Mouse (Mus musculus) heart, adult 9 months (tissue): ENCODE data around the gene Kcnn3.

Source experiments
- DNase-seq, 2 experiments: peaks; one replicate each; pipeline ENCODE4 v3.0.0; 2022; ENCODE audit warnings: low spot score in 2 of 2

The Kcnn3 gene

DNA sequence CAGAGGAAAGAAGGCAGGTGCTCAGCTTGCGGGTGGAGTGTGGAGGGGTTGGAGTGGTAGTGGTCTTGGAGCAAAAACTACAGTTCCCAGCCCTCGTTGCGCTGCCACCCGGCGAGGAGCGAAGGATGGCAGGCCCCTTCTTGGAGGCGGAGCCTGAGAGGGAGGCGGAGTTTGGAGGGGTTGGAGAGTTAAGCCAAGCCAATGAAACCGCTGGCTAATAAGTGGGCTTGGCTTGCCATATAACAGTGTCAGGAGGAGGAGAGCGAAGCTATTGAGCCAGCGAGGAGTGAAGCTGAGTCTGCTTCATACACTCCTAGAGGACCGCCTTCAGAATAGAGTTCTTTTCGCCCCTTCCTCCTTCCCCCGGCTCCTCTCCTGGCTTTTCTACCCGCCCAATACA, at the start of gene Kcnn3:
Gene Kcnn3, plus strand, starts transcription at position 271 of the 400 bp plus-strand sequence.
- peak; percentile 84 to 87 for DNase-seq

DNA sequence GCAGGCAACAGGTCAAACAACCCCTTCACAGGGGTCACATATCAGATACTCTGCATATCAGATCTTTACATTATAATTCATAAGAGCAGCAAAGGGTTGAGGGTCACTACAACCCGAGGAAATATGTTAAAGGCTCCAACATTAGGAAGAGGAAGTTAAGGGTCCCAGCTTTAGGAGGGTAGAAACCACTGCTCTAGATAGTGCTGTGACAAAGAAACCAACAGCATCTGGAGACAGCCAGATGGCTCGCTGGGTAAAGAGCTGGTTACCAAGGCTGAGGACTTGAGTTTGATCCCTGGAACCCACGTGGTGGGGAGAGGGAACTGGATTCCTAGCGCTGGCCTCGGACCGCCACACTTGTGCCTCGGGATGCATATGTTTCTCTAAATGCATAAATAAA, 47.7 kb upstream of the Kcnn3 start:
- no peak for DNase-seq

DNA sequence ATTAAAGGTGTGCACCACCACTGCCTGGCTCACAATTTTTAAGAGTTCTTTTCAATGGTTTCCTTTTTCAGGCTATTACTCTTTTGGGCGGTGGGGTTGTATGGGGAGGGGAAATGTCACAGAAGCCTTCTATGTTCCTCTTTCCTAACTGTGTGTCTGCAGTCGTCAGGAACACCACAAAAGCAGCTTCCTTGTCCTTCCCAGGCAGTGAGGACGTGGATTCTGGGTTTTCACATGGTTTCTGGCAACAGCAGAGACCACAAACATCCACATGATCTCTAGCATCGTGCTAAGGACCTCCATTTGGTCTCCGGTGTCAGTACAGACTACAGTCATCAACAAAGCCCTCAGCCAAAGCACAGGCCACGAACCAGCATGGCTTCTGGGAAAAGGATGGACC, 46.1 kb upstream of the Kcnn3 start:
- DNase-seq: no peak

DNA sequence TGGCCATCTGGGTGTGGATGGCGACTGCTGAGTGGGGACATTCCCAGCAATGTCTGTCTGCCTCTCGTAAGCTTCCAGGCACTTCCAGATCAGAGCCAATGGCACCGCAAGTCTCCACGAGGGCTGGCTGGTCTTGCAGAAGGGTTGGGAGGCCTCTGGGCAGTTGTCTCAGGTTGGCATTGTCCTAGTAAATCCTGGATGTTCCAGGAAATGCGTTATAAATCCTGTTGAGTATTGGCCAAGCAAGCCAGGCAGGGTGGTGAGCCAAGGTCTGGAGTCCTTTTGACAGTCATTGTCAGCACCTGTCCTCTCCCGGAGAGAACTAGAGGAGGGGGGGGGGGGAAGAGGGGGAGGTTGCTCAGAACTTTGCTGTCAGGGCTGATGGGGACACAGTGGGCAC, 40.9 kb upstream of the Kcnn3 start:
- DNase-seq: no peak

DNA sequence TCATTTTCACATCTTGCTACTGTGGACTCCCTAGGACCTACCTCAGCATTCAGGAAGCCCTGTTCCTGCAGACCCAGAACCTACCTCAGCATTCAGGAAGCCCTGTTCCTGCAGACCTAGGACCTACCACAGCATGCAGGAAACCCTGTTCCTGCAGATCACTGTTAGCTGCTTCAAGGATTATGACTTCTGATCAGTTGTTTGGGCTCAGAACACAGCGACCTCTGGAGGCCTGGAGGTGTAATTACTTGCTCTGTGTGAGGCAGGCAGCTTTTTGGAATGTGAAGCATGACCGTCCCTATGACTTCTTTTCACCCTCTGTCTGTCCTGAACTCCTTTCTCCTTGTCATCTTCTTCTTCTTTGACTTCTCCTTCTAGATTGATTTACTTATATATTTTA, 38.5 kb upstream of the Kcnn3 start:
- no peak for DNase-seq

DNA sequence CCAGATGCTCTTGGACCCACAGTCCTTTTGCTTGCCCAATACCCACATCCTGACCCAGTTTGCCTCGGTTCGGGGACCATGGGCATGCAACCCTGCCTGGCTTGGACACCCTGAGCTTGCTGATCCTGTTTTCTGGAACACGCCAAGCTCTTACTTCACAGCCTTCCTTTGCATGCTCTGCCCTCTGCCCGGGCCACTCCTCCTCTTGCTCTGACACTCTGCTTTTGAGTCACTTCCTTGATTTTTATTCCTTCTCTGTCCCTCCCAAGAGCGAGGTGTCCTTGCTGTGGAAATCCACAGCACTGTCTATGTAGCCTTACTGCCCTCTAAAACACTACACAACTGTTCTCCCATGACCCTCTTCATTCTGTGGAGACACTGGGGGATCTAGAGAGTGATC, 37.7 kb upstream of the Kcnn3 start:
- no peak for DNase-seq

DNA sequence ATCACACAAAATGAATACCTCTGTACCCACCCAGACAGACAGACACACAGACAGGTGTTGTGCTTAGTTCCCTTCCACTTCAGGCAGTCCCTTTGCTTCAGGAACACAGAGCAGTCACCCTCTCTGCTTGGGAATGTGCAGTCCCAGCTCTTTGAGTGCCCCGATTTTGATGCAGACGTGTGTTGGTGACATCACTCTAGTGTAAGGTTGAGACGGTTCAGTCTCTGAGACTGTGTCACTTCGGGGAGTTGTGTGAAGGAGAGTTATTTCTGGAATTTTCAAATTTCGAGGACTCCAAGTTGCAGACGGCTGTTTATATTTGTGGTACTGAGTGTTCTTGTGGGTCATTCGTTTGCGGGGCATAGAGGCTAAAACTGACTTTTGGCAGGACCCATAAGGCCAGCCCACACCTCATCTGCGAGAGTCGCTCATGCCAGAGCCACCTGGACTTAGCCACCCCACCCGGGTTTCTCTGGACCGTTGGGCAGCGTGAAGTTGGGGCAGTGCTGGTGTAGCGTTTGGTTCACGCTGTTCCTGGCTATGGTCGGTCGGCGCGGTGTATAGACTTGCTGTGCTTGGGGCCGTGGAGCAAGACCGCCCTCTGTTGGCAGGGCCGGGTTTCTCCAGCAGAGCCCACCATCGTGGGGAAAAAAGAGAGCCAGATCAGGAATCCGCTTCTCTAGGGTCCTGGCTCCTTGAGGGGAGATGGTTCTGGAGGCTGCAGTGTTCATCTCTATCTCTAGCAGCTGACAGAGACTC, 35.0 kb upstream of the Kcnn3 start:
- peak; percentile 45 to 69 for DNase-seq

DNA sequence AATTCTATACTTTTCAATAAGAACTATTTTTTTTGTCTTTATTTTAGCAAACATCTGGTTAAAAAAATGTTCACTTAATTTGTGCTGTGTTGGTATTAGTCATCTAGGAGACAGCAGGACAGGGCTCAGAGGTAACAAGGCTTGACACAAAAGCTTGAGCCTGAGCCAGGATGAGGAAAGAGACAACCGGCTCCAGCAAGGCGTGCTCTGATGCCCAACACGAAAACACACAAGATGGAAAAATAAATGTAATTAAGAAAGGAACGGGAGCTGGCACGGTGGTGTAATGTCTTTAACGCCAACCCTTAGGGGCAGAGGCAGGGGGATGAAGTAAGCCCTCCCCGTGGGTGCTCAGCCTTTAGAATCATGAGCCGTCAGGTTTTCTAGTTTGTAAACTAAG, 33.9 kb upstream of the Kcnn3 start:
- DNase-seq: no peak

DNA sequence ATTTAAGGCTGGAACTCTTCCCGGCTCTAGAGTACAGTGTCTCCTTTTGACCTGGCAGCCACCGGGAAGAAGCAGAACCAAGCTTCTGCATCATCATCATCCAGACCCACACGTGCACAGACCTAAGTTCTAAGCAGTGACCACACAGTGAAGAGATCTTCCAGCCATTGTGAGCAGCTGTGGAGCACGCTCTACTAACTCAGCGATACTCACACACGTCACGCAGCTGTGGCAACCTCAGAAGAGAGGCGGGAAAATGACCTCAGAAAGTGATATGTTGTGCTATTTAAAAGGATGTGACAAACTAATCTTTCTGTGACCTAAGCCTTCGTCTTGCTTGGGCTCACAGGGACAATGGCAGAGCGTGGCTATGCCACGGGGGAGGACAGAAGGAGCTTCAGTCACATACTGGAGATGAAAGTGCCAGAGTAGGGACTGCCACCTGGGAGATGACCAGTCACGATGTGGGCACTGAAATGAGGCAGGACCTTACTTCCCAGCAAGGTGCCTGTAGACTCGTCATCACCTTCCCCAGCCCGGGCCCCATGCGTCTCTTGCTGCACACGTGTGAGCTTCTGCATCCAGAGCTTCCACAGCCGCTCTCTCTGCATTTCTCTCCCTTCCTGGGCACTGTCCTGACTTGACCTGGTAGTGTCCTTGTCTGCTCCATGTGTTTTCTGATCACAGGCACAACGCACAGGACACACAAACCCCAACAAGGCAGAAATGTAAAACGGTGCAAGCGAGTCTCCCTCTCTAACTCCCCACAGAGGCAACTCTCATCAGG, 32.9 kb upstream of the Kcnn3 start:
- DNase-seq: peak; percentile 15 to 21

DNA sequence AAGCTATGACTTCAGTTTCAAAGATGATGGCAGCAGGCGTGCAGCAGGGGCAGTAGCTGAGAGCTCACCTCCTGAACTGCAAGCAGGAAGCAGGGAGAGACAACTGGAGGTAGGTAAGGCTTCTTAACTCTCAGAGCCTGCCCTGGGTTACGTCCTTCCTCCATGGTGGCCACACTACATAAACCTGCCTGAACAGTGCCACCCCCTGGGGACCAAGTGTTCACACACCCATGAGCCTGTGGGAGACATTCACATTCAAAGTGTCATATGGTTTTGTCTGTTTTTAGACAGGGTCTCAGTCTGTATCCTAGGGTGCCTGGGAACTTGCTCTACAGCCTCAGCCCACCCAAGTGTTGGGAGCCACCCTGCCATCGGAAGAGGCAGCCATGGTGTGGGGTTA, 29.2 kb upstream of the Kcnn3 start:
- DNase-seq: no peak

DNA sequence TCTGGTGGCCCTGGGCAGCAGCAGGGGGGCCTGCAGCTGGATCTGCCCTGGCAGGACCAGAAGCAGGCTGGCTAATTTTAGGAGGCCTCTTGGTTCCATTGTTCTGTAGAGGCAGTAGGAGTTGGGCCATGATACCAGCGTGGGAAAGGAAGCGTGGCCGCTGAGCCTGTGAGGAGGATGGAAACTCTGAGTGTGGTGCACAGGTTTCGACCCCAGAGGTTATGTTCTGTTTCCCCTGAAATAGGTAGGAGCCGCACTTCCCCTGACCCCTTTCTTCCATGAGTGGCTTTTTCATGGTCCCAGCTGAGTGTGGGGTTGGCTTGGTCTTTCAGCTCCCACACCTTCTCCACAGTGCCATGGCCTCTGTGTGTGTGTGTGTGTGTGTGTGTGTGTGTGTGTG, 28.4 kb upstream of the Kcnn3 start:
- no peak for DNase-seq

DNA sequence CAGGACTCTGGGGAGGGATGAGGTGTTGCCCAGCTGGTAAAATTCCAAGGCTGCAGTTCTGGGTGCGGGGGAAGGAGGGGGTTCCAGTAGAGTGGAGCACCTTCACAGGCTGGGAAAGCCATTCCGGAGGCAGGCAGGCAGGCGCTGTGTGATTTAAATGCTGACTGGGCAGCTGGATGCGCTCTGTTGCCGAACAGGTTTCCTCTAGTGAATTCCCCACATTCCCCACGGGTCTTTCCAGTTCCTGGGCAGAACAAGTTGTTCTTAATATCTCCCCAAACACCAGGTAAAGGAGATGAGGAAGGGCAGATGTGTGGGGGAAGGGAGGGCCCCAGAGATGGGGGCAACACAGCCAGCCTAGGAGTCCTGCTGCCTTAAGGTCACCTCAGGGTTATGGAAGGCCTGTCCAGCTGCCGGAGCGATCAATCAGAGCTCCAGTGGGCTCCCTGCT, 27.2 kb upstream of the Kcnn3 start:
- no peak for DNase-seq

DNA sequence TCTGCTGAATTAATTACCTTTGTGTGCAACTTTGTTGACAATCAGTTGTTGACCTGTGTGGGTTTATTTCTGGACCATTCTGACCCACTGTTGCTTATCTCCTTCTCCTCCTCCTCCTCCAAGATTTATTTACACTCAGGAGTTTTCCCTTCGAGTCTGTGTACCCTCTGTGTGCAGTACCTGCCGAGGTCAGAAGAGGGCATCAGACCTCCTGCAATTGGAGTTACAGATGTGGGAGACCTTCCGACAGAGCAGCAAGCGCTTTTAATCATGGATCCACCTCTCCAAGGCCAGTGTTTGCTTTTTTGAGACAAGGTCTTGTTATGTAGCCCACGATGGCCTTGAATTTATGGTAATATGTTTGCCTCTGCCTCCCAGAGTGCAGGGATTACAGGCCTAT, 25.3 kb upstream of the Kcnn3 start:
- DNase-seq: no peak

DNA sequence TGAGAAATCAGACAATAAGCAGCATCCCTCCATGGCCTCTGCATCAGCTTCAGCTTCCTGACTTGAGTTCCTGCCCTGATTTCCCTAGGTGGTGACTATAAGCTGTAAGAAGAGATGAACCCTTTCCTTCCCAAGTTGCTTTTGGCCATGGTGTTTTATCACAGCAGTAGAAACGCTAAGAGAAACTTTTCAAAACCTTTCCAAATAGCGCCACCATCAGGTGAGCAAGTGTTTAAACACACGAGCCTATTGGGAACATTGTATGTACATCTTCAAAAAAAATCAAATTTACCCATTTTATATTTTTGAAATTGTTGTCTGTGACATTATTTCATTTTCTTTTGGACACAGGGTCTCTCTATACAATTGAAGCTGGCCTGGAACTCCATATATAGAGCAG, 23.6 kb upstream of the Kcnn3 start:
- no peak for DNase-seq

DNA sequence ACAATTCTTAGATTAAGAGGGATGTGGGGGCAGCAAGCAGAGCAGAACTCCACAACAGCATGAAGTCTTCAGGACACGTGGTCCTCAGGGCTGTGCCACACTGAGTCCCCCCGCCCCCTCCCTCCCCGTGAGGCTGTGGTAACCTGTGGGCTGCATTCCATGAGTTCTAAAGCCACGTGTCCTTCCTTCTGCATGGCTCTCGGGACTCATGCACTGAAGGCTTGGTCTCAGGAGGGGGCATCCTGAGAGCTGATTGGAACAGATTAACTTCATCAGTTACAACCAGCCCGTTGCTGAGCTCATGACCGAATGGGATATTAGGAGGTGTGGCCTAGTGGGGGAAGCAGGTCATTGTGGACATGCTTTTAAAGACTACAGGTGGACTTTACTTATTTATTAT, 20.3 kb upstream of the Kcnn3 start:
- DNase-seq: no peak

DNA sequence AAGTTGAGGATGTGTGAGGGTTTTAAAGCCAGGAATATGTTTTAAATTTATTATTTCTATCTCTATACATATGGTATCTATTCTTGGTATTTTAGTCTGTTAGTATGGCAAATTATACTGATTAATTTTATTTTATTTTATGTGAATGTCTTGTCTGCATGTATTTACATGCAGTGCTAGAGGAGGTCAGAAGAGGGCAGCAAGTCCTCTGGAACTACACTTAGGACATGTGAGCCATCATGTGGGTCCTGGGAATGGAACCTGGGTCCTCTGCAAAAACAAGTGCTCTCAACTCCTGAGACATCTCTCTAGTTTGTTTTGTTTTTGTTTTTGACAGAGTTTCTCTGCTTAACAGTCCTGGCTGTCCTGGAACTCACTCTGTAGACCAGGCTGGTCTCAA, 18.5 kb upstream of the Kcnn3 start:
- DNase-seq: no peak

DNA sequence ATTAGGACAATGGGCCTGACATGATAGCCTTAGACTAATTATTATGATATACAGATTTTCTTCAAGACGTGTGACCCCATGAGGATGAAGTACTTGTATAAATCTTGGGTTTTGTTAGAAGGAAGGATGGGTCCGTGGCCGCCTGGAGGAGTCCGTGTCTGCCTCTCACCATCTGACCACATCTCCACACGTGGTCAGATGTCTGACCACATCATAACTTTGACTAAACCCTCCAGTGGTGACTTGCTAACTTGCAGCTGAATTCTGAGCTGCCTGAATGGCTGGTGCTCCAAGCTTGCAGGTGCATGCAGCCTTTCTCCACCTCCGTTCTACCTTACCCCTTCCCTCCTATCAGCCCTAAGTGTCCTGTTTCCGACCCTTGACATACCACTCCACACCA, 17.4 kb upstream of the Kcnn3 start:
- no peak for DNase-seq

DNA sequence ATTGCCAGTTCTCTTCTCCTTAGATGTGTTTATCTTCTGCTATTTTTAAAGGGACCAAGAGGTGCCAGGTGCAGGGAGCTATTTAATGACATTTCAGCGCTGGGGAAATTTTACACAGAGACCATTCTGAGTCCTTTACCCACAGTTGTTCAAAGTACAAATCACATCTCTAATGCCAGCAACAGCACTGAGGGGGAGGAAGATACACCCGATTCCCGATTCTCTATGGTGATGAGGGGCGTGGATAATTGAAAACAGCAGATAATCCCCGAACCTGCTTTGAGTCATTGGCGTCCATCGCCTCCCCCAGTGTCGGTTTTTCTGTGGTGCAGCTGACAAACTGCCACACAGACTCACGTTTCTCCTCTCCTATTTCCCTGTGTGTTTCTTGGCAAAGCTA, 11.9 kb upstream of the Kcnn3 start:
- DNase-seq: no peak

DNA sequence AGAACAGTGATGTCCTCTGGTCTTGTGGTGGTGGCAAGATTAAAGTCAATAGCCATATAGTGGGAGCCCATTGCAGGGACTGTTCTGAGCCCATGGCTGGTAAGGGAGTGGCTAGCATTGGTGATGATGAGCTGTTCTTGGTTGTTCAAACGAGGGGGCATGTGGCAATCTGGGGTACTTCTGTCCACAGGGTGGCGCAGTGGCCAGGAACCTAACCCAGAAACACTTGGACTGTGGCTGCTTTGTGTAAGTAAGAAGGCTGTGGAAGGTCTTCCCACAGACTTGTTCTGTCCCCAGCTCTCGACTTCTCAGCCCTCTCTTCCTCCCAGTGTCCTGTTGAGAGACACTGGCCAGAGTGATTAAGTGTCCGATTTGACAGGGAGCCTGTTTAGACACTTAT, 9.0 kb upstream of the Kcnn3 start:
- DNase-seq: no peak

DNA sequence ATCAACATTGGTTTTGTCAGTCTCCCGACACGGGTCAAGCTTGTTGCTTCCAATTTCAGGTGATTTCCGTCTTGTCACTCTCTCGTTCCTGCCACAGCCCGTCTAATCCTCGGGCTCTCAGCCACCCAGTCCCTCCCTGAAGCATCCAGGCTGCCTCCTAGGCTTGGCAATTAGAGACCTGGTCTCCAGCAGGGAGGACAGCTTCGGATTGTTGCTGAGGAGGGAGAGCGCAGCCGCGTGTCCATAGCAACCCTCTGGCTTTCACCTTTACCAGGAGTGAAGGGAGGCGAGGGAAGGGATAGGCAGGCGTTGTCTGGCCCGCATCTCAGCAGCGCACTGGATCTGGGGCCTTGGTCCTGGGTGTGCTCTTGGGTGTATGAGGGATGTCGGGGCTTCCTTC, 8.6 kb upstream of the Kcnn3 start:
- no peak for DNase-seq

DNA sequence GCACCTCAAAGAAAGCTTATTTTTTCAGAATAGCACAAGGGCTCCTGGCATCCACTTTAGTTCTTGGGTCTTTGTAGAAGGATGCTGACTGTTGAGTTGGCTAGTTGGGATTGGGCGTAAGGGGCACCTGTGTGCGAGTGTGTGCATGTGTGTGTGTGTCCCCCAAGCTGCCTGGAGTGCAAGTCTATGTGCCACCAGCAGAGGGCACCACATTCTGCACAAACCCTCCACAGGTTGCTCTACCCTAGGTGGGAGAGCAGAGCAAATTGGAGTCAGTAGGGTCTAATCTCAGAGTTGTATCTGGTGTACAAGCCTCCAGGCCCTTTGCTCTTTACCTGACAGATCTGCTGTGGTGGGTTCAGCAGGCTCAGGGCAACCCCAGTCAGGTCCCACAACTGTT, 7.7 kb upstream of the Kcnn3 start:
- DNase-seq: no peak

DNA sequence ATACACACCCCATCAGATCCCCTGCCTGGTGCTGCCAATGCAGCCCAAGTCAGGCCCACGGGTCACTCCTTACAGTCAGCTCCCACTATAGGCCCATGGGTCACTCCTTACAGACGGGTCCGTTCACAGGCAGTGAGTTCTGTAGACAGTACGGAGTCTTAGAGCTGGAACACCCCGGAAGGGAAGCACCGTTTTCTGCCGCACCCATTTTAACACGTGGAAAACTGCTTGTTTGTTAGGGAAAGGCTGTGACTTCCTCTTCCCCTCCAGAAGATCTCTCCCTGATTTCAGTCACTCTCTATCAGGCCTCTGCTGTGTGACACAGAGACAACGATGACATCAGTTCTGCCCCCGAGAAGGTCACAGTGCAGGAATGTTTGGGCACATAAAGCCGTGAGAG, 4.5 kb upstream of the Kcnn3 start:
- no peak for DNase-seq

DNA sequence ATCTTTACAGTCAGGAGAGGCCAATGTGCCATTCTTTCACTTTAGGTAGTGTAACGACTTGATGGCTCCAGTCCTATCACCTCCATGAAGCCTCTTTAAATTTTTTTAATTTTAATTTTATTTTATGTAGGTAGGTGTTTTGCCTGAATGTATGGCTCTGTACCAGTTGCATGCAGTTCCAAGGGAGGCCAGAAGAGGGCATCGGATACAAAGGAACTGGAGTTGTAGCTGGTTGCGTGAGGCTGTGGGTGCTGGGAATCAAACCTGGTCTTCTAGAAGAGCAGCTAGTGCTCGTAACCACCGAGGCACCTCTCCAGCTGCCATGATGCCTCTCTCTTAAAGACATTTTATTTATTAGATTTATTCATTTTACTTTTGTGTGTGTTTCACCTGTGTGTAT, 3.6 kb upstream of the Kcnn3 start:
- DNase-seq: no peak
